Mouse (Mus musculus) C2C12 (cell line): ENCODE data around the gene Cilp. TPM values are rescaled to one million over a fixed set of nuclear protein-coding genes. Genes with fewer than 3 reads are reported as not detected.
"Not testable (repeated sequence)": the region's sequence is repeated elsewhere in the genome, so short reads cannot be mapped to it uniquely, and the experiment has no call there.

Source experiments
- H3K27me3 ChIP-seq: one replicate; pipeline ENCODE4 v1.6.1; 2011; ENCODE audit not compliant: control insufficient read depth, insufficient read depth, insufficient read length
- H3K36me3 ChIP-seq: one replicate; pipeline ENCODE4 v1.6.1; 2011; ENCODE audit not compliant: control insufficient read depth, insufficient read depth
- H3K4me3 ChIP-seq: one replicate; pipeline ENCODE4 v1.5.1; 2011; ENCODE audit warnings: mild to moderate bottlenecking, control low read depth; ENCODE audit not compliant: poor library complexity, insufficient read depth, severe bottlenecking
- H3K79me2 ChIP-seq: one replicate; pipeline ENCODE4 v1.6.1; 2011; ENCODE audit not compliant: control insufficient read depth, insufficient read depth
- H3K79me3 ChIP-seq: one replicate; pipeline ENCODE4 v1.6.1; 2011; ENCODE audit warnings: low read depth, control low read depth
- H3ac ChIP-seq: one replicate; pipeline ENCODE3; 2011; ENCODE audit warnings: low read depth; ENCODE audit not compliant: control insufficient read depth, insufficient read length
- CEBPB ChIP-seq: IDR thresholded peaks from one replicate; pipeline ENCODE4 v1.6.1; 2011; ENCODE audit warnings: low read depth, mild to moderate bottlenecking, control low read depth, moderate library complexity
- CTCF ChIP-seq: IDR thresholded peaks from one replicate; pipeline ENCODE4 v1.5.1; 2011; ENCODE audit not compliant: control insufficient read depth, insufficient read depth, insufficient read length
- FOSL1 ChIP-seq: IDR thresholded peaks from one replicate; pipeline ENCODE4 v1.8.0; 2011; ENCODE audit warnings: mild to moderate bottlenecking, low read length; ENCODE audit not compliant: poor library complexity, insufficient read depth, severe bottlenecking
- MAX ChIP-seq: IDR thresholded peaks from one replicate; pipeline ENCODE4 v1.6.1; 2011; ENCODE audit warnings: mild to moderate bottlenecking, control low read depth
- MYOD1 ChIP-seq: IDR thresholded peaks from one replicate; pipeline ENCODE4 v1.6.1; 2011; ENCODE audit warnings: low read depth; ENCODE audit not compliant: control insufficient read depth, insufficient read length
- MYOG ChIP-seq: IDR thresholded peaks from one replicate; pipeline ENCODE4 v1.6.1; 2011; ENCODE audit not compliant: control insufficient read depth, insufficient read length; ENCODE audit errors: extremely low read depth
- USF1 ChIP-seq: IDR thresholded peaks from one replicate; pipeline ENCODE4 v1.6.1; 2011; ENCODE audit warnings: low read depth, mild to moderate bottlenecking, control low read depth, moderate library complexity
- polyA plus RNA-seq: library from polyadenylated mRNA; unstranded; fragments of >200 nt; fragmentation: generic; extraction: Trizol; gene quantifications from one replicate; pipeline ENCODE4 v1.2.1, GENCODE M21; 2012; ENCODE audit warnings: missing spikeins

The Cilp gene
- polyA plus RNA-seq, 1 experiment = 0.01 TPM

DNA sequence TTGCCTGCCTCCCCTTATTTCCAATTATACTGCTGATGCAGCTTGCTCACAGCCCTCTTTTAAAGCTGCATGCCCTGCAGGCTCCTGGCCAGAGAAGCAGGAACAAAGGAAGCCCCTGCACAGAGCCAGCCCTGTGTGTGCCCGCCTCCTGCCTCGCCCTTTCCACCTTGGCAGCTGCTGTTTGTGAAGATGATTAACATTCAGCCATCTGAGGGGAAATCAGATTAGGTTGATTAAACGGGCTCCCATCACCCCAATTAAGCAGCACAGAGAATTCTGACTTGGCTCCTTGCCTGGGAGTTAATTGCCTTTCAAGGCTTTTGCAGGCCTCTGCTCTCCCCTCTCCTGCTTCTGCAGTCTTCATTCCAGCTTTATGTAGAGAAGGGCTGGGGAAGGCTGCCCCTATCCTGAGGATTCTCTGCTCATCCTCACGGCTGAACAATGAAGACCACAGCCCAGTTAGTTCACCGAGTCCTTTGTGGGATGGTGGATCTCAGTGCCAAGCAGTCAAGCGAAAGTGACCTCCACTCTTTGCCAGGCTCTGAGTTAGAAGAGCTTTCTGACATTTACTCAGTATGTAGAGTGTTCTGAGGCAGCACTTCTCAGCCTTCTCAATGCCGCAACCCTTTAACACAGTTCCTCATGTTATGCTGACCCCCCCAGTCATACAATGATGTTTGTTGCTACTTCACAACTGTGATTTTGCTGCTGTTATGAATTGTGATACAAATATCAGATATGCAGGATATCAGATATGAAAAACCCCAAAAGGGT lies 2.9 kb downstream of the Cilp start:
- Histone ChIP-seq H3K36me3 (no peaks in the 10 kb centered on the region), H3K79me3 (no peaks in the 10 kb centered on the region), H3K4me3 (no peak overlapping the region), H3K27me3 (no peaks in the 10 kb centered on the region), H3ac (no peak overlapping the region), H3K79me2 (no peaks in the 10 kb centered on the region)
- TF ChIP-seq MYOD1 (no peak), FOSL1 (no peak), MYOG (no peak), MAX (no peak), CEBPB (no peak), CTCF (no peak), USF1 (no peak)

DNA sequence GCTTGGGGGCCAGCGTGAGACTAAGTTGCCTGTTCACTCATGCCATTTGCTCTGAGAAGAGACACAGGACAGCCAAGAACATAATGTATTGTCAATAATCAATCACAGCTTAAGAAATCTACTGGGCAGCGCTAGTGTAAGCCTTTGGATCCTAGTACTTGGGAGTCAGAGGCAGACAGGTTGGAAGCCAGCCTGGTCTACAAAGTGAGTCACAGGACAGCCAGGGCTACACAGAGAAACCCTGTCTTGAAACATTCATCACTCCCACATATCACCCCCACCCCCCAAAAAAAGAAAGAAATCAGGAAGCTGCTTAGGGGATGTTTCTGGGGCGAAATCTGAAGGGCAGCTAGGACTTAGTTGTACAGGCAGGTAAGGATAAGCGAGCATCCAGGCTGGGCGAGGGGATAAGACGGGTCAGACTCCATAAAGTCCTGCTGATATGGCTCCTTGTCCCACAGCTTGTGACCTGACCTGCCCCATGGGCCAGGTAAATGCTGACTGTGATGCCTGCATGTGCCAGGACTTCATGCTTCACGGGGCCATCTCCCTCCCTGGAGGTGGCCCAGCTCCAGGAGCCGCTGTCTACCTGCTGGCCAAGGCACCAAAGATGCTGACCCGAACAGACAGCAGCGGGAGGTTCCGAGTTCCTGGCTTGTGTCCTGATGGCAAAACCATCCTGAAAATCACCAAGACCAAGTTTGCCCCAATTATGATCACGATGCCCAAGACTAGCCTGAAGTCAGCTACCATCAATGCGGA lies 8.2 kb downstream of the Cilp start:
- no peaks in the 10 kb centered on the region for H3K79me3 ChIP-seq
- H3K27me3 ChIP-seq = no peaks in the 10 kb centered on the region
- no peak for TF ChIP-seq MYOG
- TF ChIP-seq CTCF = no peak
- no peak for TF ChIP-seq CEBPB
- no peak for TF ChIP-seq MYOD1
- TF ChIP-seq MAX = no peak
- TF ChIP-seq FOSL1 = no peak
- no peak for TF ChIP-seq USF1
- H3K36me3 ChIP-seq = no peaks in the 10 kb centered on the region
- no peak overlapping the region for H3ac ChIP-seq
- H3K79me2 ChIP-seq = no peaks in the 10 kb centered on the region
- H3K4me3 ChIP-seq = no peak overlapping the region

DNA sequence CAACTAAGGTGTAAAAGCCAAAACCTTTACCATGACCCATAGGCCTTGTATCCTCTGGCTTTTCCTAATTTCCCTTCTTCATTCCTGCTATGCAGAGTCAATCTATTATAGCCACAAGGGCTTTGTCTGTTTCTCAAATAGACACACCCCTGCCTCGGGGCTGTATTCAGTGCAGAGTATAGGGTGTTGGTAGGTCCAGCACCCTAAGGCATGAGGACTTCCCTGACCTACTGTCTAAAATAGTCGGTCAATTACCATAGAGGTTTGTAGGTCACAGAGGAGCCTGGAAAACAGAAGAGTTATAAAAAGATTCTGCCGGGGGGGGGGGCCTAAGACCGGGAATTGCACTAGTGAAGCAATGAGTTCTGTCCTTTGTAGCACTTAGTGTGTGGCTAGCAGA lies 8.9 kb downstream of the Cilp start:
- Histone ChIP-seq H3ac (no peak overlapping the region), H3K4me3 (no peak overlapping the region), H3K79me3 (no peaks in the 10 kb centered on the region), H3K27me3 (no peaks in the 10 kb centered on the region), H3K79me2 (no peaks in the 10 kb centered on the region), H3K36me3 (no peaks in the 10 kb centered on the region)
- TF ChIP-seq MAX = no peak
- no peak for TF ChIP-seq CTCF
- no peak for TF ChIP-seq USF1
- no peak for TF ChIP-seq CEBPB
- no peak for TF ChIP-seq MYOG
- TF ChIP-seq MYOD1 = no peak
- no peak for TF ChIP-seq FOSL1

DNA sequence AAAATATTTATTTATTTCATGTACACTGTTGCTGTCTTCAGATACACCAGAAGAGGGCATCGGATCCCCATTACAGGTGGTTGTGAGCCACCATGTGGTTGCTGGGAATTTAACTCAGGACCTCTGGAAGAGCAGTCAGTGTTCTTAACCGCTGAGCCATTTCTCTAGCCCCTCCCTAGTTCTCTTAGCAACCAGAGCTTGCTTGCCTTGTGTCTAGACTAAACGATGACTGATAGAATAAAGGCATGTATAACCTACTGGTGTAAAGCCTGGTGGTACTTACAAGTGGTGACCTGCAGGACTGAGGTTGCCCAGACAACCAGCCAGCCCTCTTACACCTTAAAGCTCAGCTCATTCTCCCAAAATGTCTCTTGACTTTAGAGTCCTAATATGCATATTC lies 9.9 kb downstream of the Cilp start:
- H3K4me3 ChIP-seq, H3K36me3 ChIP-seq, H3K79me2 ChIP-seq, H3K79me3 ChIP-seq, H3K27me3 ChIP-seq, H3ac ChIP-seq: not testable (repeated sequence)

DNA sequence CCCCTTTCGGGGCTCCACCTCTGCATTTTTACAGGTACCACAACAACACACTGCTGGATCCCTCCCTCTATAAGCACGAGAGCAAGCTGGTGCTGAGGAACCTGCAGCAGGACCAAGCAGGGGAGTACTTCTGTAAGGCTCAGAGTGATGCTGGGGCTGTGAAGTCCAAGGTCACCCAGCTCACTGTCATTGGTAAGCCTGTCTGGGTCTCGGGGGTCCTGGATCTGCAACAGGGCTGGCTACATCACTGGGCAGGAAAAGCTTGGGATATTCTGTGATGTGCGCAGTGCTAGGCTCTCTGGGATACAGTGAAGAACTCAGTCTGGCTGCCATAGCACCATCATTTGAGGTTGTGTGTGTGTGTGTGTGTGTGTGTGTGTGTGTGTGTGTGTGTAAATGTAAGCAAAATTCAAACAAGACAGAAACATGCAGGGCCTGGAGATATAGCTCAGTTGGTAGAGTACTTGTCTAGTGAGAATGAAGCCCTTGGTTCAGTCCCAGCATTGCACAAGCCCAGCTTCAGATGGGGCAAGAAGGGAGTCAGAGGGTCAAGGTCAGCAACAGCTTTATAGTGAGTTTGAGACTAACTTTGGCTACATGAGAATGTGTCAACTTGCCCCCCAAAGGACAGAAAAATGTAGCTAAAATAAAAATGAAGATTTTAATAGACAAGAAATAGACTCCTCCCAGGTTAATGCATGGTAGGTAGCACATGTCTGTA lies 11.0 kb downstream of the Cilp start:
- Histone ChIP-seq H3K36me3 (no peaks in the 10 kb centered on the region), H3K4me3 (no peak overlapping the region), H3K79me2 (no peaks in the 10 kb centered on the region), H3K79me3 (no peaks in the 10 kb centered on the region), H3ac (no peak overlapping the region), H3K27me3 (no peaks in the 10 kb centered on the region)
- no peak for TF ChIP-seq CEBPB
- no peak for TF ChIP-seq CTCF
- TF ChIP-seq USF1 = no peak
- TF ChIP-seq MAX = no peak
- no peak for TF ChIP-seq FOSL1
- TF ChIP-seq MYOD1 = no peak
- no peak for TF ChIP-seq MYOG
